8 mouse cellular contexts compared by ENCODE assay signal in genomic region chr2:126674441-126675168, GRCm38 (mm10). TPM values are rescaled to one million over a fixed set of nuclear protein-coding genes. Genes with fewer than 3 reads are reported as not detected.
DNase-seq lines count a peak whose midpoint lies in the region; ATAC-seq and TF ChIP-seq lines count a peak whose summit lies in the region.

No protein-coding gene starts in this region.

- under 1% methylated on average over 69 of the region's 77 CpGs for WGBS in forebrain, embryonic 11.5 days

- H3K4me3 ChIP-seq in E14TG2a.4 (replicated peaks; ENCODE audit: low read length): peak overlapping the region; percentile 94
- H3K4me3 ChIP-seq in forebrain, embryonic 11.5 days (ENCODE audit: low read depth, low read length): peak overlapping the region; percentile 97

- DNase-seq in adrenal gland, postnatal 14 days: peak; percentile 76
- DNase-seq in forebrain, embryonic 11.5 days (ENCODE audit: low spot score): peak; percentile 80
- DNase-seq in heart, postnatal 14 days: peak; percentile 63 to 65
- DNase-seq in layer of hippocampus, adult 8-10 months (ENCODE audit: low spot score in 2 of 2): peak; percentile 13 to 27
- DNase-seq in lung, postnatal 14 days: peak; percentile 48
- DNase-seq in ovary, postnatal 10 days (ENCODE audit: low spot score): peak; percentile 48
- DNase-seq in thymus, postnatal 36 days: peak; percentile 67 to 69

- peaks cover 10% of the 10 kb centered on the region; the same call in 1 of the 2 replicates for H3K36me3 ChIP-seq in E14TG2a.4 (ENCODE audit: insufficient read depth, low read length)
- H3K36me3 ChIP-seq in forebrain, embryonic 11.5 days (ENCODE audit: control insufficient read depth, insufficient read depth, low read length): no peaks in the 10 kb centered on the region; the same call in 1 of the 2 replicates

- no peak for TF ChIP-seq CTCF in E14TG2a.4 (conservative IDR thresholded peaks at IDR 0.05; ENCODE audit: low read length)

- H3K4me1 ChIP-seq in E14TG2a.4 (replicated peaks; ENCODE audit: low read depth, low read length): peaks cover 66% of the 10 kb centered on the region
- peaks cover 3% of the 10 kb centered on the region; the same call in 1 of the 2 replicates for H3K4me1 ChIP-seq in forebrain, embryonic 11.5 days (replicated peaks; ENCODE audit: control insufficient read depth, insufficient read depth, low read length)

- ATAC-seq in forebrain, embryonic 11.5 days (replicated peaks; ENCODE audit: low FRiP score): peak; percentile 70

- no peaks in the 10 kb centered on the region for H3K27me3 ChIP-seq in E14TG2a.4 (ENCODE audit: insufficient read depth, low read length)
- H3K27me3 ChIP-seq in forebrain, embryonic 11.5 days (ENCODE audit: control insufficient read depth, insufficient read depth, low read length): no peaks in the 10 kb centered on the region

- intact Hi-C loops in heart, postnatal 14 days (cut with DNase I): loop anchor here (2.0 kb wide), 1 partner anchor 32 kb away; the partner anchor contains the start of gene Usp8

- H3K9me3 ChIP-seq in E14TG2a.4 (ENCODE audit: low read length): no peaks in the 10 kb centered on the region
- no peaks in the 10 kb centered on the region for H3K9me3 ChIP-seq in forebrain, embryonic 11.5 days (ENCODE audit: control insufficient read depth, low read length)

- peak overlapping the region; percentile 74 for H3K4me2 ChIP-seq in forebrain, embryonic 11.5 days (ENCODE audit: low read depth, low read length, severe bottlenecking)

- H3K9ac ChIP-seq in forebrain, embryonic 11.5 days (ENCODE audit: low read length): peak overlapping the region; percentile 100

- H3K27ac ChIP-seq in forebrain, embryonic 11.5 days (ENCODE audit: low read depth, low read length): peak overlapping the region; percentile 100

RNA-seq across cellular contexts. Expression of gene Gabpb1, which starts 1.5 kb away (rescaled TPM):
- total RNA-seq in adrenal gland, postnatal 14 days (2021): 18.7 and 19.9 TPM in 2 replicates
- polyA plus RNA-seq in forebrain, embryonic 11.5 days (2014; fragmentation: Nextera tagmentation; extraction: Ambion mirVana): 78.5 and 87.1 TPM in 2 replicates
- 10 to 100 TPM; 14.2 to 17.4 TPM for total RNA-seq in heart, postnatal 14 days (2021)
- total RNA-seq in layer of hippocampus, adult 8-10 months (2022): 10 to 100 TPM; 16.1 to 23.4 (median 21.3) TPM

RNA-seq across cellular contexts. Expression of gene Usp8, which starts 32.5 kb away (rescaled TPM):
- 65.5 and 69.2 TPM in 2 replicates for total RNA-seq in adrenal gland, postnatal 14 days (2021)
- polyA plus RNA-seq in forebrain, embryonic 11.5 days (2014; fragmentation: Nextera tagmentation; extraction: Ambion mirVana): 45.7 and 50.6 TPM in 2 replicates
- 10 to 100 TPM; 29.3 to 31.9 TPM for total RNA-seq in heart, postnatal 14 days (2021)
- total RNA-seq in layer of hippocampus, adult 8-10 months (2022): 10 to 100 TPM; 53.2 to 55.8 (median 54.1) TPM

RNA-seq across cellular contexts. Expression of gene Hdc, which starts 55.5 kb away (rescaled TPM):
- 11.8 and 14.9 TPM in 2 replicates for total RNA-seq in adrenal gland, postnatal 14 days (2021)
- 0.72 and 0.75 TPM in 2 replicates for polyA plus RNA-seq in forebrain, embryonic 11.5 days (2014; fragmentation: Nextera tagmentation; extraction: Ambion mirVana)
- total RNA-seq in heart, postnatal 14 days (2021): 1 to 10 TPM; 2.6 to 3.2 TPM
- 1 to 10 TPM; 1.1 to 2.2 (median 1.4) TPM for total RNA-seq in layer of hippocampus, adult 8-10 months (2022)

Comparison
In these comparisons a context has a peak if more than half of its experiments do, and no peak if none do; other contexts are left out.
1. Peak in every context shown above with its lines: DNase-seq, ATAC-seq, H3K4me3 ChIP-seq and H3K27ac ChIP-seq.
2. DNase-seq: peak in every context shown above with its lines; median percentile 80 in forebrain, embryonic 11.5 days; 76 in adrenal gland, postnatal 14 days; 68 in thymus, postnatal 36 days; 64 in heart, postnatal 14 days; 48 in lung, postnatal 14 days; 48 in ovary, postnatal 10 days; 20 in layer of hippocampus, adult 8-10 months.